Mouse (Mus musculus) c-Kit-positive CD71-positive TER-119-negative erythroid progenitor cells, embryonic 14.5 days (primary cell): ENCODE data around the gene Tctn1.
A peak's percentile ranks its signal among the peaks of the same experiment; 100 is the strongest.

Source experiments
- DNase-seq: peaks from one replicate; pipeline ENCODE4 v3.0.0-alpha.2; 2013; ENCODE audit warnings: low read depth

The Tctn1 gene

DNA sequence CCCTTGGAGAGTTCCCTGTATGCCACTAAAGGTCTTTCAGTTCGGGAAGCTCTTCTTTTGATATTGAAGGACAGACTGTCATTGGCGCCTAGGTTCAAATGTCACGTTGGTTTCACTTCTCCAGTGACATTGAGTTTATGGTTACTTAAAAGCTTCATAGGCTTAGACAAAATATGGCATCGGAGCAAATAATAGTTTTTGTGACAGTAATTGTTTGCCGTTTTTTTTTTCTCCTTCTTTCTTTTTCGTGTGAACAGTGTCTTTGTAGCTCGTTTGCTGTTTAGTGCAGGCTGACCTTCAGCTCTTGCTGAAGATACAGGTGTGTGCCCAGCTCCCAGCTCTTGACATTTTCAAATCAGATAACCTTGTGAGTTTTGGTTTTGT, 21.5 kb upstream of the Tctn1 start:
- DNase-seq: no peak

DNA sequence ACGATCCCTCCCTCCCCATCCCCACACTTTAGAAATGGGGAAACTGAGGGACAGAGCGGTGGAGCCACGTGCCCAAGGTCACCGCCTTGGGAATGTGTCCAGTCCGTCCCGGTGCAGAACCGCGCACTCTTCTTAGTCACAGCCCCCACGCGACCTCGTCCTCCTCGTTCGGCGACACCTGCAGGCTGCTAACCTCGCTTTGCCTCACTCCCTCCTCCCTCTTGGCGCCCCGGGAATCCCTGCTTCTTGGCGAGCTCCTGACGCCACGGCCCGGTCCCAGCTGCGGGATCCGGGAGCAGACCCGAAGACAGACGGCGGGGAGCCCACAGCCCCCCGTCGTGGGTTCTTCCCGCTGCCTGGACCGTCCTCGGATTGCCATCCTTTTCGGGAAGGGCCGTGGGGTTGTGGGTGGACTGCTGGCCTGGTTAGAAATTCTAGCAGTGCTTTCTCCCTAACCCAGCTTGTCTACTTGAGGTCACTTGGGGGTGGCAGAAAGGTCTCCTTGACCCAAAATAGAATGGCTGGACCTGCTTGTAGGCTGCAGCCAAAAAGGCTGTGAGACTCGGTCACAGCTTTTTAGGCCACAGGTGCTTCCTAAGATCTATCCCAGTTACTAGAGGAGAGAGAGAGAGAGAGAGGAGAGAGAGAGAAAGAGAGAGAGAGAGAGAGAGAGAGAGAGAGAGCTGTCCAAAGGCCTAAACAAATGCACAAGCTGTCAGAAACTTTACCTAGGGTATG, 20.9 kb upstream of the Tctn1 start:
- DNase-seq: no peak

GRCm38 (mm10) chr5:122284183-122285028, 20.1 kb upstream of the Tctn1 start, which contains the start of gene Pptc7:
Gene Pptc7, plus strand, starts transcription at chr5:122284365.
- DNase-seq: peak; percentile 85

DNA sequence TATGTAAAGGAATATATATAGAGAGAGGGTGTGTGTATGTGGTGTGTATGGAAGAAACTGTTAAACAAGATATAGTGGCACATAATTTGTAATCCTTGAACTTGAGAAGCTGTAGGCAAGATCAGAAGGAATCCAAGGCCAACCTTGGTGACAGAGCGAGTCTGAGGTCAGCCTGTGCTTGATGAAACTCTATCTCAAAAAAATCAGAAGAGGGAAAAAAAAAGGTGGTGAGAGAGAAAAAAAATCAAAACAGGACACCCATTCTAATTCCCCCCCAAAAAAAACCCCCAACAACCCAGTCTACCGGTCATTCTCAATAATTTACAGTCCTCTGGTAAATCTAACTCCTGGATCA, 19.5 kb upstream of the Tctn1 start:
- DNase-seq: no peak

DNA sequence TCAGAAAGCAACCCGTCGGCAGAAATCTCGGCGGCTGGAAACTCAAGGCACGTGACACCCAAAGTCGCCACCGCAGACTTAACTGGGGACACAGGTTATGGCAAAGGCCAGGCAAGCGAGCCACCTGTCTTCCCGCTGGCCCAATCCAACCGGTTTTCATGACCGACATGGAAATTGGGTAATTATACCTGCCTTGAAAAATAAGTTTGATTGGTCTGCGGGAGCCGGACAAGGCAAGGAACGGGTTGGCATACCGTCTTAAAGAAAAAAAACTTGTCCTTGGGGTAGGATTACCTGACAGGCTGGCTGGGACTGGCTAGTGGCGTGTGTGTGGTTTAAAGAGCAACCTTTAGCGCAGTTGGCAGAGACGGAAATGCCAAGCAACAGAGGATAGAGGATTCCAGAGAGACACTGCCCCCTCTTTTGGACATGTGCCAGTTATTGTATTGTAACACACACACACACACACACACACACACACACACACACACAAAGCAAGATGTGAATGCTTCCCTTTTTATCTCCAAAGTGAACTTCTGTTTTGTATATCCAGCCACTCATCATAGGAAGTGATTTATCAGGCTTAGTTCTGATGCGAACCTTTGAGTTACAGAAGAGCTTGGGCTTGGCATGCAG, 16.7 kb upstream of the Tctn1 start:
- no peak for DNase-seq

- DNase-seq: no peak
These were observed 16.2 kb upstream of the Tctn1 start for GRCm38 (mm10) chr5:122280422-122280826.

DNA sequence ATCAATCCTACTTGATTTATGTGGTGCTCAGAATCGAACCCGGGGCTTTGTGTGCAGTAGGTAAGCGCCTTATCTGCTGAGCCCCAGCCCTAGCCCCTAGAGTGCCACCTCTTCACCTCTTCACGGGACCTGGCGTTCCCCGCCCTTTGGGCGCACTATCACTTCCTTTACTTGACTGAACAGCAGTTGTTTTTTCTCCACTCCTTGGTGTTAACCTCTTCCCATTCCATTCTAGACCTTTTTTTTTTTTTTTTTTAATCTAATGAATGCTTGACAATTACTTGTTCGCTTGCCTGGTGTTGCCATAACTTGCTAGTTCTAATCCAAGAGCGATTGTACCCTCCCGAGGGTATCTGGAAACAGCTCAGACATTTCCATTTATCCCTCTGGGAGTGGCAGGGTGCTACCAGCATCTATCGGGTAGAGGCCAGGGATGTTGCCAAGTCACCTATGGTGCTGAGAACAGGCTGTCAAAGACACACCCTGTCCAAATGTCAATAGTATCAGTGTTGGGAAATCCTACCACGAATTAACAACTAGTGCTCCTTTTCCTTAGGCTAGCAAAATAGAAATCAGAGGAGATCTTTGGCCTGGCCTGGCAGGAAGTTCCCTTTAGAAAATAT, 15.7 kb upstream of the Tctn1 start:
- no peak for DNase-seq

GRCm38 (mm10) chr5:122278946-122279345, 14.7 kb upstream of the Tctn1 start:
- DNase-seq: no peak

DNA sequence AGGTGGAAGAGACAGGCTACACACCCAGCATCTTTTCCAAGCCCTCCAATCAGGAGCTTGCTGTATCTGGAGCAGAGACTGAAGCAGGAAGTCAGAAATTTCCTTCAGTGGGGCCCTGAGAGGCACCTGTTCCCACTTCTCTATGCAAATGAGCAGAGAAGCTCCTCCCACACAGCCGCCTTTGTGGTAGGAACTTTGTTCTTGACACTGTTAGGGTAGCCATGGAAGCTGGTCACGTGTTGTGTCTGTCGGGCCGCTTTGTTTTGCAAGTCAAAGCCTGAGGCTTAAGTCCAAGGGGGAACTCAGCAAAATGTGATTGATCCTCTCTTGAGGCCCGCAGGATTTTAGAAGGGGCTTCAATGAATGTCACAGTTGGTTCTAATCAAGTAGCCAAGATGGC, 10.5 kb upstream of the Tctn1 start:
- DNase-seq: no peak

- no peak for DNase-seq
These were observed 8.6 kb upstream of the Tctn1 start for GRCm38 (mm10) chr5:122272821-122273220.

GRCm38 (mm10) chr5:122268858-122269604, 4.8 kb upstream of the Tctn1 start:
- no peak for DNase-seq

- DNase-seq: peak; percentile 73
These were observed 3.6 kb upstream of the Tctn1 start for GRCm38 (mm10) chr5:122267899-122268298.

- no peak for DNase-seq
These were observed 2.9 kb upstream of the Tctn1 start for GRCm38 (mm10) chr5:122267136-122267535.

GRCm38 (mm10) chr5:122265942-122266341, 1.7 kb upstream of the Tctn1 start:
- no peak for DNase-seq

- DNase-seq: no peak
These were observed 927 bp upstream of the Tctn1 start for GRCm38 (mm10) chr5:122265187-122265586.

DNA sequence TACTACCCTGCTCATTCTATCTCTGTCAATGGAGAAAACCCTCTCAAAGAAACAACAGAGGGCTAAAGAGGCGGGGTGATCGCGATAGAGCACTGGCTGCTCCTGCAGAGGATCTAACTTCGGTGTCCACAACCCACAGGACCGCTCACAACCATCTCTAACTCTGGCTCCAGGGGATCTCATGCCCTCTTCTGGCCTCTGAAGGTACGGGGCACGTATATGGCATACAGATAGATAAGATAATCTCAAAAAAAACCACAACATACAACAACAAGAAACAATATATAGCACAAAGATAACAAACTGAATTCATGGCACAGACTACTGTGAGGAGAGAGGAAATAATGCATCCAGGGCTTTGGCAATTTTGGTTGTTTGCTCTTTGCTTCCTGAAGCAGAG, 2.2 kb downstream of the Tctn1 start:
- no peak for DNase-seq

GRCm38 (mm10) chr5:122258027-122258741, 6.1 kb downstream of the Tctn1 start:
- no peak for DNase-seq

GRCm38 (mm10) chr5:122251895-122252606, 12.2 kb downstream of the Tctn1 start:
- DNase-seq: no peak

DNA sequence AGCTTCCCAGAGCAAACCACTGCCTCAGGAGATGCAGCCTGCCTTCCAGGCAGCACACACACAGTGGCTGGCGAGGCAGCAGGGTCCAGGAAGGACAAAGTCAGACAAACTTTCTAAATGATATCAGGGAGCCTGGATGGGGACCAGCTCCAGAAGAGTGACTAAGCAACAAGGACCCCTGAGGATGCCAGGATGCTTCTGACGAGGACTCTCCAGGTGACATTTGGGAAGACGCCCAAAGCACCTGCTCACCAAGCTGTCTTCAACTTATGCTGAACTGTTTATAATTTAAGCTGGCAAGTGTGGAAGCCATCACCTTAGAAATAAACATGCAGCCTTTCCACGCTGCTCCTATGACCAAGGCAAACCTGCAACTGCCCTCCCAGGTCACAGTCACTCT, 15.0 kb downstream of the Tctn1 start:
- DNase-seq: no peak

DNA sequence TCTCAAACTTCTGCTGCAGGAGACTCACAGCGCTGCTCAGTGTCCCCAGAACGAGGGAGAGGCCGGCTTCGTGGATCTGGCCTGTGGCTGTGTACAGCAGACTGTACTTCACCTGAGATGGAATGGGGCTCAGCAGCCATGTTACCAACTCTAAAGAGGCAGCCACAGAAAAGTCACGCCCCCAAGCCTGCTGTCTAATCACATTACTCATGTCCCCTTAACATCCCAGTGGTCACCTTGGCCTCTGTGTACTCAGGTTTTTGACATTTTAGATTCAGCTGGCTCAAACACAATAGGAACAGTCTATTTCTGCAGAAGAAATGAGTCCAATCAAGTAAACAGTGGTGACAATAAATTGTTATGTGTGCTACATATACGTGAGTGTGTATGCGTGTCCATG, 16.3 kb downstream of the Tctn1 start:
- no peak for DNase-seq
